Mouse (Mus musculus): ENCODE results near the gene B3gnt8. TPM values are rescaled to one million over a fixed set of nuclear protein-coding genes. Genes with fewer than 3 reads are reported as not detected.

The B3gnt8 gene
- total RNA-seq, 1 experiment, result 1.7 TPM

DNA sequence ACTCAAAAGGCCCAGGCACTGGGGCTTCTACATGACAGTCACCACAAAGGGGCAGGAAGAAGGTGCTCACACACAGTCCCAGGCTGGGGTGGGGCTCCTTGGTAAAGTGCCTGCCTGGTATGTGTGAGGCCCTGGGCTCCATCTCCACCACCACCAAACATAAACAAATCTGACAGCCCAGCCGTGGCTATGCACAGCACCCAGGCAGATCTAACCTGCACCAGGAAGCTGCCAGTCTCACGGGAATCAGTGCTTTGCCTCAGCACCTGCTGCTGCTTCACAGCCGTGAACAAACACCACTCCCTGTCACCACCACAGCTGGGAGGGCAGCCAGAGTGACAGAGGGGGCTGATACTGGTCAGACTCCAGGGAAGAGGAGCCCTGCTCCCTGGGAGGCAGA lies 9.9 kb downstream of the B3gnt8 start:
- no peak overlapping the region for H3K4me3 ChIP-seq (ENCODE audit: insufficient read depth in 1 of 2, low read depth in 1 of 2, low read length in 2 of 2, poor library complexity in 1 of 2, severe bottlenecking in 1 of 2)
- no peak for DNase-seq (ENCODE audit: low read depth, low spot score)
- no peaks in the 10 kb centered on the region for H3K4me1 ChIP-seq (ENCODE audit: control insufficient read depth in 2 of 2, insufficient read depth in 2 of 2, low read length in 2 of 2, poor library complexity in 1 of 2)
- TF ChIP-seq HCFC1 (IDR thresholded peaks at IDR 0.05; ENCODE audit: borderline replicate concordance, insufficient read depth, low read length), result no peak
- in situ Hi-C loops (cut with MboI; ENCODE audit: low sequenced_read_pairs in 2 of 2, unreplicated experiment in 2 of 2), result no loop called here
- H3K9ac ChIP-seq (ENCODE audit: insufficient read depth, low read depth, low read length, poor library complexity, severe bottlenecking), result no peak overlapping the region
- H3K27ac ChIP-seq (ENCODE audit: insufficient read depth, low read depth, low read length, poor library complexity, severe bottlenecking), result no peak overlapping the region
- peaks cover 33% of the 10 kb centered on the region for H3K36me3 ChIP-seq (ENCODE audit: control insufficient read depth, insufficient read depth, low read length, poor library complexity, severe bottlenecking)
- H3K9me3 ChIP-seq (ENCODE audit: control insufficient read depth, insufficient read depth, low read depth, low read length), result no peaks in the 10 kb centered on the region

DNA sequence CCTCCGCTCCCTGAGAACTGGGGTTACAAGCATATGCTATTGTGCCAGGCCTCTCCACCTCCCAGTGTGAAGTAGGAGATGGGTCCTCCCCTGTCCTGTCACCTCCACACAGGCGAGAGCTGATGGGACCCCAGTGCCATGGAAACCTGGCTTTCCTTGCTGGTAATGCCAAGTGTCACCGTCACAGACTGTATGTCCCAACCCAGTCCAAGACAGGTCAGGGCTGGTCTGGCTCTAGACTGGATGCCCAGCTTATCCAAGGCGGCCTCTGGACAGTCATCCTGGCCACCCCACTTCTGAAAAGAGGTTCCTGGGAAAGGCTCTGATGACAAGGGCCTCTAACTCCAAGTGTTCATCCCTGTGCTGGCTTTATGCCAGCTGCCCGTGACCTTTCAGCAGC lies 10.6 kb downstream of the B3gnt8 start:
- TF ChIP-seq HCFC1 (IDR thresholded peaks at IDR 0.05; ENCODE audit: borderline replicate concordance, insufficient read depth, low read length), result no peak
- no peak for TF ChIP-seq ZNF384 (IDR thresholded peaks at IDR 0.05; ENCODE audit: low read depth, low read length)
- no peak for TF ChIP-seq MAFK (IDR thresholded peaks at IDR 0.05; ENCODE audit: insufficient read depth, low read depth, low read length)
- TF ChIP-seq ZC3H11A (IDR thresholded peaks at IDR 0.05; ENCODE audit: borderline replicate concordance, low read depth, low read length), result no peak
- TF ChIP-seq CHD2 (IDR thresholded peaks at IDR 0.05; ENCODE audit: low read depth, low read length), result no peak
- DNase-seq (ENCODE audit: low read depth, low spot score), result no peak
- no peak overlapping the region for H3K4me3 ChIP-seq (ENCODE audit: insufficient read depth in 1 of 2, low read depth in 1 of 2, low read length in 2 of 2, poor library complexity in 1 of 2, severe bottlenecking in 1 of 2)
- peaks cover 34% of the 10 kb centered on the region for H3K36me3 ChIP-seq (ENCODE audit: control insufficient read depth, insufficient read depth, low read length, poor library complexity, severe bottlenecking)
- no peak overlapping the region for H3K27ac ChIP-seq (ENCODE audit: insufficient read depth, low read depth, low read length, poor library complexity, severe bottlenecking)
- no peaks in the 10 kb centered on the region for H3K4me1 ChIP-seq (ENCODE audit: control insufficient read depth in 2 of 2, insufficient read depth in 2 of 2, low read length in 2 of 2, poor library complexity in 1 of 2)
- H3K9me3 ChIP-seq (ENCODE audit: control insufficient read depth, insufficient read depth, low read depth, low read length), result no peaks in the 10 kb centered on the region
- in situ Hi-C loops (cut with MboI; ENCODE audit: low sequenced_read_pairs in 2 of 2, unreplicated experiment in 2 of 2), result no loop called here
- H3K9ac ChIP-seq (ENCODE audit: insufficient read depth, low read depth, low read length, poor library complexity, severe bottlenecking), result no peak overlapping the region

DNA sequence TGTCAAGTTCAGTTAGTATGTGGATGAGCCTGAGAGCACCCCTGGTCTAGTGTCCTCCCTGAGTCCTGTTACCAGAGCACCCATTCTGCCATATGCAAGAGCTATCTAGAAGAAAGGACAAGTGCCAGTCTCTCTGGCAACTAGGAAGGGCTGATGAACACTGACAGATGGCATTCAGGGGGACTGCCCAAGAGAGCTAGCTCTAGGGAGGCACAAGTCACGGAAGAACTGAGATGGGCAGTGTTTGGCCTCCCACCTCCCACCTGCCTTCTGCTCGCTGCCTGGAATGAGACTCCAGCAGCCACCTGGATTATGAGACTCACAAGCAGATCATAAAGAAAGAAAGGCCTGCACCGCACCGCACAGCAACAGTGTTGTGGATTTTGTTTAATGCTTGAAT lies 13.3 kb downstream of the B3gnt8 start:
- no peak for DNase-seq (ENCODE audit: low read depth, low spot score)
- TF ChIP-seq HCFC1 (IDR thresholded peaks at IDR 0.05; ENCODE audit: borderline replicate concordance, insufficient read depth, low read length), result no peak
- no peaks in the 10 kb centered on the region for H3K9me3 ChIP-seq (ENCODE audit: control insufficient read depth, insufficient read depth, low read depth, low read length)
- in situ Hi-C loops (cut with MboI; ENCODE audit: low sequenced_read_pairs in 2 of 2, unreplicated experiment in 2 of 2), result no loop called here
- H3K4me1 ChIP-seq (ENCODE audit: control insufficient read depth in 2 of 2, insufficient read depth in 2 of 2, low read length in 2 of 2, poor library complexity in 1 of 2), result peaks cover 2 to 9% of the 10 kb centered on the region in 2 experiments; a peak in 3 of 4 replicates
- H3K27ac ChIP-seq (ENCODE audit: insufficient read depth, low read depth, low read length, poor library complexity, severe bottlenecking), result no peak overlapping the region
- H3K36me3 ChIP-seq (ENCODE audit: control insufficient read depth, insufficient read depth, low read length, poor library complexity, severe bottlenecking), result peaks cover 26% of the 10 kb centered on the region
- H3K4me3 ChIP-seq (ENCODE audit: insufficient read depth in 1 of 2, low read depth in 1 of 2, low read length in 2 of 2, poor library complexity in 1 of 2, severe bottlenecking in 1 of 2), result no peak overlapping the region
- H3K9ac ChIP-seq (ENCODE audit: insufficient read depth, low read depth, low read length, poor library complexity, severe bottlenecking), result no peak overlapping the region

DNA sequence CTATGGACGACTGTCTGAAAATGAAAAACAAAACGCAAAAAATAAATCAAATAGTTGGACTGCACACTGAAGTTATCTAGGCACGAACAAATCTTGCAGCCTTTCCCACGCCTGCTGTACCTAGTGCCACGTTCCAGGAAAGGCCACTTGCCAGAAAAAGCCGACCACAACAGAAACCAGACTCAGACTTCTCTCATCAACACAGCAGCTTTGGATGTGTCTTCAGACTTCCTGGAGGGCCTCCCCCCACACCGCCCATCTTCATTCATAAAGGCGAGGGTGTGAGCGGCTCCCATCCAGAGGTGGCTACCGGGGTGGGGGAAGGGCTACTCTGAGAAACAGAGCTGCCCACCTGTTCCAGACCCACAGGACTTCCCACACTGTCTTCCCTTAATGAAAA lies 17.7 kb downstream of the B3gnt8 start:
- in situ Hi-C loops (cut with MboI; ENCODE audit: low sequenced_read_pairs in 2 of 2, unreplicated experiment in 2 of 2), result no loop called here
- Histone ChIP-seq H3K9me3 (ENCODE audit: control insufficient read depth, insufficient read depth, low read depth, low read length) (no peaks in the 10 kb centered on the region), H3K36me3 (ENCODE audit: control insufficient read depth, insufficient read depth, low read length, poor library complexity, severe bottlenecking) (peaks cover 10% of the 10 kb centered on the region; the same call in 1 of the 2 replicates), H3K27ac (ENCODE audit: insufficient read depth, low read depth, low read length, poor library complexity, severe bottlenecking) (no peak overlapping the region), H3K4me3 (ENCODE audit: insufficient read depth in 1 of 2, low read depth in 1 of 2, low read length in 2 of 2, poor library complexity in 1 of 2, severe bottlenecking in 1 of 2) (no peak overlapping the region), H3K9ac (ENCODE audit: insufficient read depth, low read depth, low read length, poor library complexity, severe bottlenecking) (no peak overlapping the region), H3K4me1 (ENCODE audit: control insufficient read depth in 2 of 2, insufficient read depth in 2 of 2, low read length in 2 of 2, poor library complexity in 1 of 2) (peaks cover 2 to 23% of the 10 kb centered on the region in 2 experiments; a peak in 3 of 4 replicates)
- DNase-seq (ENCODE audit: low read depth, low spot score), result no peak
- TF ChIP-seq CHD2 (IDR thresholded peaks at IDR 0.05; ENCODE audit: low read depth, low read length) (no peak), HCFC1 (IDR thresholded peaks at IDR 0.05; ENCODE audit: borderline replicate concordance, insufficient read depth, low read length) (no peak), ZC3H11A (IDR thresholded peaks at IDR 0.05; ENCODE audit: borderline replicate concordance, low read depth, low read length) (no peak), MAFK (IDR thresholded peaks at IDR 0.05; ENCODE audit: insufficient read depth, low read depth, low read length) (no peak), ZNF384 (IDR thresholded peaks at IDR 0.05; ENCODE audit: low read depth, low read length) (no peak)

DNA sequence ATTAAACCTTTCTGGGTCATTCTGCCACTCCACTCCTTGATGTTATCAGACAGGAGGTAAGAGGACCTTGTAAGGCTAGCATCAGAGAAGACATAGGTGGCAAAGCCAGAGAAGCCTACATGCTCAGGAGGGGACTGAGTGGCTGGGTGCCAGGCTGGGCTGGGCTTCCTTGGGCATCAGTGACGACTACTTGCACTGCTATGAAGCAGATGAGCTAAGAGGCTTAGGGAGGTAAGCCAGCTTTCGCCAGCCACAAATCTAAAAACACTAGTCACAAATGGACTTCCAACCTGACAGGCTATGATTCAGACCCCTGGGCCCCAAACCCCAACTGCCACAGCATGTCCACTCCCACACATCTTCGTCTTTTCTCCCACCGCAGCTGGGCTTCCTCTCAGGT lies 18.2 kb downstream of the B3gnt8 start:
- no peak overlapping the region for H3K27ac ChIP-seq (ENCODE audit: insufficient read depth, low read depth, low read length, poor library complexity, severe bottlenecking)
- TF ChIP-seq CHD2 (IDR thresholded peaks at IDR 0.05; ENCODE audit: low read depth, low read length), result no peak
- in situ Hi-C loops (cut with MboI; ENCODE audit: low sequenced_read_pairs in 2 of 2, unreplicated experiment in 2 of 2), result no loop called here
- H3K4me3 ChIP-seq (ENCODE audit: insufficient read depth in 1 of 2, low read depth in 1 of 2, low read length in 2 of 2, poor library complexity in 1 of 2, severe bottlenecking in 1 of 2), result no peak overlapping the region
- no peaks in the 10 kb centered on the region for H3K9me3 ChIP-seq (ENCODE audit: control insufficient read depth, insufficient read depth, low read depth, low read length)
- peaks cover 2 to 23% of the 10 kb centered on the region in 2 experiments; a peak in 3 of 4 replicates for H3K4me1 ChIP-seq (ENCODE audit: control insufficient read depth in 2 of 2, insufficient read depth in 2 of 2, low read length in 2 of 2, poor library complexity in 1 of 2)
- peaks cover 8% of the 10 kb centered on the region; the same call in 1 of the 2 replicates for H3K36me3 ChIP-seq (ENCODE audit: control insufficient read depth, insufficient read depth, low read length, poor library complexity, severe bottlenecking)
- H3K9ac ChIP-seq (ENCODE audit: insufficient read depth, low read depth, low read length, poor library complexity, severe bottlenecking), result no peak overlapping the region
- no peak for DNase-seq (ENCODE audit: low read depth, low spot score)

Measured in ES-E14 (cell line).